Mouse (Mus musculus): Measurements from ENCODE around the gene Klra17.

DNA sequence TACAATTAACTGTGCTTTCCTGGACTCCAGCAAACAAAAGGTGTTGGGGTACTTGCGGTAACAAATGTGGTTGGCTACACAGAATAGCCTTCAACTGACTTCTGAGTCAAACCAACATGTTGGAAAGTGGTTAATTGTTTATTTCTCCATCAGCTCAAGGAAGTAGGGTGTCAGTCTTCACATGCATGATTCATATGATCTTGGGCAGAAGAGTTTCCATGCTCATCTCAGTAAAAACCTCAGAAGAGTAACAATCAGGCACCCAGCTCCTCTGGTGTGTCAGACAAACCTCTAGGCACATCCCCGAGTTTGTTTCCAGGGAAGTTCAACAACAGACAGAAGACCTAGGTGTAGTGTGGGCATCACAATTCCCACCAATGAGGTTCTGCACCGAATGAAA, 58.7 kb downstream of the Klra17 start:
- TF ChIP-seq POLR2A (IDR thresholded peaks at IDR 0.05; ENCODE audit: borderline replicate concordance, insufficient read depth, low read length) (no peak), CTCF (IDR thresholded peaks at IDR 0.05; ENCODE audit: borderline replicate concordance, insufficient read depth, low read depth, low read length) (no peak)
